Comparison of ENCODE assay signal across 26 mouse cellular contexts in the genomic region with DNA sequence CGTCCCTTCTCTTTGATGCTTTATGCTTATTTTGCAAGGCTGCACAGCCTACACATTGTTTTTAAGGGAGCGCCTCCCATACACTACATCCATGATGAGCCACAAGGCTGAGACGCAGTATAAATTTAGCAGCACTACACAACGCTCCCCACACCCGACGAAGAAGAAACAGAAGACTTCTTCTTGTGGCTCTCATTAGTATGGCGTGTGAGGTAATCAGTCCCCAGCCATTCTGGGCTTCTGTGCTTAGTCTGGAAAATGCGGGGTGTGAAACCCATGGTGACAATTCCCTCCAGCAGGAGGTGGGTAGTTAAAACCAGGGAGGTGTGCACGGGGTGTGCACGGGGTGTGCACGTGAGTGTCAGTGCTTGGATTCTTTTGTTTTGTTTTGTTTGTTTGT.
DNase-seq lines count a peak whose midpoint lies in the region; ATAC-seq lines count a peak whose summit lies in the region.
"Had no signal": no experiment of that assay in that cellular context is flagged by ENCODE, and none has a peak within 500 bp of the region (broad histone marks: within the 10 kb centered on the region; RNA-seq: fewer than 3 reads in every experiment).

No protein-coding gene starts in this region.

- no peak overlapping the region for H3K4me3 ChIP-seq in midbrain, embryonic 13.5 days (replicated peaks)
- H3K4me3 ChIP-seq: embryonic facial prominence, embryonic 13.5 days; erythroblast, embryonic 14.5 days; forebrain, embryonic 13.5 days; hindbrain, embryonic 12.5 days; limb, embryonic 12.5 days; neural tube, embryonic 15.5 days had no signal

- no peak for ATAC-seq in midbrain, embryonic 13.5 days
- ATAC-seq: forebrain, embryonic 13.5 days; inflammation-experienced regulatory T-cells, adult 6 months; liver, postnatal 0 days had no signal

- no peak overlapping the region for H3K4me2 ChIP-seq in midbrain, embryonic 13.5 days (replicated peaks)
- H3K4me2 ChIP-seq: embryonic facial prominence, embryonic 13.5 days; forebrain, embryonic 13.5 days; hindbrain, embryonic 12.5 days; limb, embryonic 12.5 days; liver, embryonic 11.5 days; midbrain, embryonic 11.5 days; neural tube, embryonic 15.5 days had no signal

- WGBS in midbrain, embryonic 13.5 days, result 86% methylated on average over 11 of the region's 11 CpGs

- 0 out of 2 replicates have a peak, but pooled peaks cover 3% of the 10 kb centered on the region for H3K4me1 ChIP-seq in midbrain, embryonic 13.5 days (replicated peaks)
- H3K4me1 ChIP-seq: forebrain, embryonic 13.5 days; neural tube, embryonic 15.5 days had no signal

- no peaks in the 10 kb centered on the region for H3K27me3 ChIP-seq in midbrain, embryonic 13.5 days
- H3K27me3 ChIP-seq: embryonic facial prominence, embryonic 13.5 days; forebrain, embryonic 13.5 days; hindbrain, embryonic 12.5 days; limb, embryonic 12.5 days; neural tube, embryonic 15.5 days had no signal

- H3K36me3 ChIP-seq in midbrain, embryonic 13.5 days, result peaks cover 12% of the 10 kb centered on the region; the same call in 1 of the 2 replicates
- H3K36me3 ChIP-seq: embryonic facial prominence, embryonic 13.5 days; limb, embryonic 12.5 days had no signal

- peak; percentile 68 to 85 for DNase-seq in left cerebral cortex, postnatal 14 days (ENCODE audit: low spot score in 2 of 2)
- DNase-seq in left cerebral cortex, postnatal 4 days, result no peak
- peak; percentile 31 to 50 for DNase-seq in frontal cortex, postnatal 10 days (ENCODE audit: low spot score in 2 of 2)
- peak; percentile 62 to 69 for DNase-seq in right cerebral cortex, adult 2 months (ENCODE audit: low spot score in 2 of 2)
- no peak for DNase-seq in lung, postnatal 4 days
- DNase-seq in cerebellum, postnatal 4 days (ENCODE audit: low spot score in 2 of 2), result no peak
- DNase-seq: adrenal gland, adult 2 months; B cell, adult 2 months; cerebellum, adult 11-12 months; cerebellum, postnatal 10 days; embryo, embryonic 11 days; kidney, adult 18-20 months; kidney, postnatal 10 days; liver, postnatal 0 days; lung, postnatal 10 days; thymus, postnatal 25 days had no signal

- H3K9me3 ChIP-seq in midbrain, embryonic 13.5 days, result no peaks in the 10 kb centered on the region
- H3K9me3 ChIP-seq: embryonic facial prominence, embryonic 13.5 days; forebrain, embryonic 13.5 days; hindbrain, embryonic 12.5 days; limb, embryonic 12.5 days; neural tube, embryonic 15.5 days had no signal

- intact Hi-C loops in left cerebral cortex, postnatal 14 days (cut with DNase I), result no loop called here
- intact Hi-C loops in left cerebral cortex, postnatal 4 days (cut with DNase I), result no loop called here

- H3K27ac ChIP-seq in midbrain, embryonic 13.5 days, result no peak overlapping the region
- H3K27ac ChIP-seq: embryonic facial prominence, embryonic 13.5 days; forebrain, embryonic 13.5 days; hindbrain, embryonic 12.5 days; limb, embryonic 12.5 days; neural tube, embryonic 15.5 days had no signal

- no peak overlapping the region for H3K9ac ChIP-seq in midbrain, embryonic 13.5 days (replicated peaks)
- H3K9ac ChIP-seq: embryonic facial prominence, embryonic 13.5 days; forebrain, embryonic 13.5 days; hindbrain, embryonic 12.5 days; limb, embryonic 12.5 days; liver, postnatal 0 days; neural tube, embryonic 15.5 days had no signal

Comparison
In these comparisons a context has a peak if more than half of its experiments do, and no peak if none do; other contexts are left out.
1. DNase-seq: peak in left cerebral cortex, postnatal 14 days (2 of 2), frontal cortex, postnatal 10 days (2 of 2) and right cerebral cortex, adult 2 months (2 of 2); none in left cerebral cortex, postnatal 4 days (single experiment), lung, postnatal 4 days (0 of 2) and cerebellum, postnatal 4 days (0 of 2).